Mouse (Mus musculus) heart, embryonic 11.5 days (tissue): ENCODE data around the gene Dnajb2. TPM values are rescaled to one million over a fixed set of nuclear protein-coding genes. Genes with fewer than 3 reads are reported as not detected.

ENCODE experiments used
- ATAC-seq: fragments of 200-750 bp; cut with Nextera tagmentation; replicated peaks from 2 replicates; pipeline ENCODE4 v1.8.0; 2017; ENCODE audit warnings: moderate library complexity; ENCODE audit not compliant: insufficient number of reproducible peaks, low FRiP score, low TSS enrichment
- H3K27ac ChIP-seq: fragments of 300-500 bp; sonication (generic); 2 replicates; pipeline ENCODE4 v1.5.1; 2014; ENCODE audit warnings: mild to moderate bottlenecking, low read depth, low read length
- H3K27me3 ChIP-seq: fragments of 300-500 bp; sonication (generic); 2 replicates; pipeline ENCODE4 v1.6.1; 2014; ENCODE audit warnings: mild to moderate bottlenecking, low read length, mixed read lengths; ENCODE audit not compliant: control insufficient read depth, insufficient read depth
- H3K36me3 ChIP-seq: fragments of 300-500 bp; sonication (generic); 2 replicates; pipeline ENCODE4 v1.6.1; 2014; ENCODE audit warnings: mild to moderate bottlenecking, low read length, moderate library complexity, mixed read lengths; ENCODE audit not compliant: control insufficient read depth, insufficient read depth
- H3K4me1 ChIP-seq: fragments of 300-500 bp; sonication (generic); 2 replicates; pipeline ENCODE4 v1.6.1; 2014; ENCODE audit warnings: low read length; ENCODE audit not compliant: control insufficient read depth, insufficient read depth
- H3K4me2 ChIP-seq: fragments of 300-500 bp; sonication (generic); 2 replicates; pipeline ENCODE4 v1.6.1; 2014; ENCODE audit warnings: mild to moderate bottlenecking, moderate library complexity
- H3K4me3 ChIP-seq: fragments of 300-500 bp; sonication (generic); 2 replicates; pipeline ENCODE4 v1.5.1; 2014; ENCODE audit warnings: low read depth, low read length
- H3K9ac ChIP-seq: fragments of 300-500 bp; sonication (generic); 2 replicates; pipeline ENCODE4 v1.6.1; 2014; ENCODE audit warnings: mild to moderate bottlenecking, low read depth, low read length, moderate library complexity
- H3K9me3 ChIP-seq: fragments of 300-500 bp; sonication (generic); replicated peaks from 2 replicates; pipeline ENCODE4 v1.6.1; 2016; ENCODE audit warnings: low read length; ENCODE audit not compliant: control insufficient read depth
- WGBS: fragments of 180-500 bp; shearing (Covaris S2); extraction: QIAGEN DNeasy Blood & Tissue Kit; methylation state at CpG from one replicate; pipeline ENCODE4 v1.1.7; 2014; ENCODE audit not compliant: insufficient replicate concordance; 5-methylcytosine and 5-hydroxymethylcytosine counted together
- polyA plus RNA-seq: library from polyadenylated mRNA; unstranded; fragments of >200 nt; fragmentation: Nextera tagmentation; extraction: Ambion mirVana; gene quantifications from 2 replicates; pipeline ENCODE4 v1.2.1, GENCODE M21; 2014

Gene Dnajb2
- polyA plus RNA-seq, 1 experiment from 2014 or later, result 15.3 TPM

DNA sequence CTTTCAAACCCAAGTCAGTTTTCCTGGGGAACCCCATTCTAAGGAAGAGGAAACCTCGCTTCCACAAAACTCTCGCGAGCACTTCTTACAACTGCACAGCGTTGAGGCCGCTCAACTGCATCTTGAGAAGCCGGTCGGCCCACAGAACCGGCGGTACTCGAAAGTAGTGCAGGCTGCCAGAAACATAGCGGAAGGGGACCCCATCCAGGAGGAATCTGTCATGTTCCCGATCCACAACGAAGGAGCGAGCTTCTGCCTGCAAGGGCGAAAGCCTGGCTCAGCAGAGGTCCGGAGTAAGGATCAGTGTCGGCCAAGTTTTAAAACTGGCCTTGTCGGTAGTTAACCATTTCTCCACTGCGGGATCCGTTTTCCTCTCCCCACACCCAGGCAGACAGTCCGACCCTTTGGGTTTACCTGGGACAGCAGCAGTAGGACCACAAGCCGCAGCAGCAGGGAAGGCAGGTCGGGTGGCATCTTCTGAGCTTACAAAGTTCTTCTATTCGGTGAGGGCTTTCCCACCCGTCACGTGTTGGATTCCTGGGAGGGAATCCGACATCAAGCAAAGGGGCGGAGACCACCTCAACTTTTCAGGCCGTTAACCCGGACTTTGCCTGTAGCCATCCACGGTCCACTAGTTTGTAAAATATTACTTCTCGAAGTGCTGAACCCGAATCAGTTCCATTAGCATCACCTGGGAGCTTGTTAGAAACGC, 27.1 kb upstream of the Dnajb2 start:
- Histone ChIP-seq H3K27me3 (peaks cover 11% of the 10 kb centered on the region), H3K9me3 (no peaks in the 10 kb centered on the region), H3K36me3 (peaks cover 5% of the 10 kb centered on the region), H3K4me3 (peak overlapping the region; percentile 44), H3K9ac (peak overlapping the region; percentile 70), H3K4me2 (peak overlapping the region; percentile 97), H3K4me1 (peaks cover 22% of the 10 kb centered on the region), H3K27ac (no peak overlapping the region)
- ATAC-seq, result no peak
- WGBS, result 12% methylated on average over 34 of the region's 34 CpGs

DNA sequence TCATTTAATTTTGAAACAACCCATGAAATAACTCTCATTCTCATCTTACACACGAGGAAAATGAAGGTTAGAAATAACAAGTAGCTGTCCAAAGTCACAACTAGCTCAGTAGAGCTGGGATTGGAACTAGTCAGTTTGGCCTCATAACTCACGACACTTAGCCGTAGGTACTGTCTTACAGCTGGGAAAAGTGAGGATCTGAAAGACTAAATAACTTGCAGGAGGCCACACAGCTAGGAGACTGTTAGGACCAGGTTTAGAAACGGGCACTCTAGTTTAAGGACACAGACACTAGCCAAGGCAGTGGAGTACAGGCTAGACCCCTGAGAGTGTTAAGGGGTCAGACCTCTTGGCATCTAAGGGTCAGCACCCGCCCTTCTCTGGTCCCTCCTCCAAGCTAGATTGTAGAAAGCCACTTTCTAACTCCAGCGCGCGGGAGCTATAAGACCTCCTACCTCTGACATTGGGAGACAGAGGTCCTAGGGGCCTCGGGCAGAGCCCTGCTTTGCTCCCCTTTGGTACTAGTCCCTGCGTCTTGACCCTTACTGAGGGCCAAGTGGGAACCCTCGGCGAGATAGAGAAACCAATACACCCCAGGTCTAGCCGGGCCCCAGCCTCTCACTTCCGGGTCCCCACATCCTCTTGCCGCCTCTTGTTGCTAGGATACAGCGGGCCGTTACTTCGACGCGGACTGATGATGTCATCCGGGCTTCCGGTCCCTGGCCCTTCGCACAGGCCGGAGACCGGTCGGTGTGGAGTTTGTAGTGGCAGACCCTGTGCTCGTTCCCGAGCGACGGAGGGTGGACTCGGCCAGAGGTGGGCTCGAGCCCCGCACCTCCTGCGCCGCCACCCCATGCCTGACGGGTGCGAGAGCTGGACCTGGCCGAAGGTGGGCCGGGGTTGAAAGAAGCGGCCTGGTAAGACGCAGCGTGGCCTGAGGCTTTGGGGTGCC, 25.8 kb upstream of the Dnajb2 start, which contains the start of the genes Glb1l and Stk16:
Gene Glb1l, minus strand, starts transcription at position 678 of the 952 bp plus-strand sequence.
Gene Stk16, plus strand, starts transcription at position 703 of the 952 bp plus-strand sequence.
- 5% methylated on average over 42 of the region's 42 CpGs for WGBS
- no peaks in the 10 kb centered on the region for H3K9me3 ChIP-seq

DNA sequence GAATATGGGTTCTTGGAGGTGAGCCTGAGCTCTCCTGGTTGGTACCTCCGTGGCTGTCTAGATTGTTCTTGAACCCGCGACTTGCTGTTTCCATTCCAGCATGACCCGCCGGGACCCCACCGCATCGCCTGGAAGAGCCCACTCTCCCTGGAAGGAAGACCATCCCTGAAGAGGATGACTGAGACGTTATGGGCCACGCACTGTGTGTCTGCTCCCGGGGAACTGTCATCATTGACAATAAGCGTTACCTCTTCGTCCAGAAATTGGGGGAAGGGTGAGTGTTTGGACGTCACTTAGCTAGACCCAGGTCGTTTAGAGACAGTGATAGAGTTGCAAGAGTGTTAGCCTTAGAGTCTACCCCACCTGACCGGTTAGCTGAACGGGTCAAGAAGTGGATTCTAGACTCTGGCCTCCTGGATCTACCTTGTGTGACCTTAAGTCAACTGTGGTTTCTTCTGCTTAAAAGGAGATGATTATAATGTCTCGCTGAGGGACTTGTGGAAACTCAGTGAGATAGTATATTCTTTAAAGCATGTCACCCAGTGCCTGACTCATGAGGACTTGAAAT, 25.0 kb upstream of the Dnajb2 start:
- Histone ChIP-seq H3K27me3 (peaks cover 15% of the 10 kb centered on the region), H3K4me1 (peaks cover 22% of the 10 kb centered on the region), H3K36me3 (peaks cover 9% of the 10 kb centered on the region), H3K9ac (peak overlapping the region; percentile 95), H3K27ac (peak overlapping the region; percentile 29; the same call in 1 of the 2 replicates), H3K4me2 (peak overlapping the region; percentile 97), H3K4me3 (peak overlapping the region; percentile 99), H3K9me3 (no peaks in the 10 kb centered on the region)
- ATAC-seq, result no peak
- 11% methylated on average over 17 of the region's 17 CpGs for WGBS

More for the DNA sequence above, 25.8 kb upstream of the Dnajb2 start, which contains the start of the genes Glb1l and Stk16:
- peak within 1 kb of the TSS; percentile 29; the same call in 1 of the 2 replicates for H3K27ac ChIP-seq
- peak; percentile 92 for ATAC-seq
- peaks cover 5% of the 10 kb centered on the region for H3K36me3 ChIP-seq
- peaks cover 22% of the 10 kb centered on the region for H3K4me1 ChIP-seq
- H3K4me2 ChIP-seq, result peak within 1 kb of the TSS; percentile 97
- H3K9ac ChIP-seq, result peak within 1 kb of the TSS; percentile 95
- H3K27me3 ChIP-seq, result peaks cover 11% of the 10 kb centered on the region
- H3K4me3 ChIP-seq, result peak within 1 kb of the TSS; percentile 99

DNA sequence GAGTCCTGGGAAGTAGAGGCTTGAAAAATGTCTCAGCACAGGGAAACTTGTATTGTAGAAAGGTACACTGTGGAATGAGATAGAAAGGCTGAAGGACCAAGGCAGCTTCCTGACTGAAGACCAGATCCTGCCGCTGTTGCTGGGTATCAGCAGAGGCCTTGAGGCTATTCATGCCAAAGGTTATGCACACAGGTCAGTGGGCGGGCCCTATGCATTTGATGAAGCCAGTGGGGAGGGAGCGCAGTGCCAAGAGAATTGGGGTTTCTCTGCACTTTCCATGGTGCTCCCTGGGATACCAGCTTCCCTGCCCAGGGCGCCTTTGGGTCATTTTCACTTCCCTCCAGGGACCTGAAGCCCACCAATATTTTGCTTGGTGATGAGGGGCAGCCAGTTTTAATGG, 23.7 kb upstream of the Dnajb2 start:
- H3K4me1 ChIP-seq, result peaks cover 22% of the 10 kb centered on the region
- no peak for ATAC-seq
- no peak overlapping the region for H3K27ac ChIP-seq
- H3K9me3 ChIP-seq, result no peaks in the 10 kb centered on the region
- H3K36me3 ChIP-seq, result peaks cover 9% of the 10 kb centered on the region
- peaks cover 26% of the 10 kb centered on the region for H3K27me3 ChIP-seq
- H3K4me3 ChIP-seq, result no peak overlapping the region
- WGBS, result 85% methylated on average over 4 of the region's 4 CpGs
- peak overlapping the region; percentile 8; the same call in 1 of the 2 replicates for H3K4me2 ChIP-seq
- no peak overlapping the region for H3K9ac ChIP-seq

DNA sequence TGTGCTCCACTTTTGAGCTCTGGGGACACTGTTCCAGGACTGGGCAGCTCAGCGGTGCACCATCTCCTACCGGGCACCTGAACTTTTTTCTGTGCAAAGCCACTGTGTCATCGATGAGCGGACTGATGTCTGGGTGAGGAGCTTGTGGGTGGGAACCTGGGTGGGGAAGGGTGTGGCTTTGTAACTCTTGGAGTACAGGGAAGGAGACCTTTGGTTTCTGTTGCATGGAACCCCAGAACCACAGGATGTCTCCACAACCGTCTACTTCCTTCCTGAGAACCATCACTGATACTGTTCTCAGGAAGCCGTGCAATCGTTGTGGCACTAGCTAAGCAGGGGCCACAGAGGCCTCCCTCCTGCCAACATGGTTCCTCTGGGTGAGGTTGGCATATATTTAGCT, 23.1 kb upstream of the Dnajb2 start:
- Histone ChIP-seq H3K9ac (no peak overlapping the region), H3K4me3 (no peak overlapping the region), H3K4me2 (no peak overlapping the region), H3K27me3 (peaks cover 32% of the 10 kb centered on the region), H3K36me3 (peaks cover 9% of the 10 kb centered on the region), H3K4me1 (peaks cover 22% of the 10 kb centered on the region), H3K9me3 (no peaks in the 10 kb centered on the region), H3K27ac (no peak overlapping the region)
- ATAC-seq, result no peak
- 79% methylated on average over 7 of the region's 7 CpGs for WGBS

DNA sequence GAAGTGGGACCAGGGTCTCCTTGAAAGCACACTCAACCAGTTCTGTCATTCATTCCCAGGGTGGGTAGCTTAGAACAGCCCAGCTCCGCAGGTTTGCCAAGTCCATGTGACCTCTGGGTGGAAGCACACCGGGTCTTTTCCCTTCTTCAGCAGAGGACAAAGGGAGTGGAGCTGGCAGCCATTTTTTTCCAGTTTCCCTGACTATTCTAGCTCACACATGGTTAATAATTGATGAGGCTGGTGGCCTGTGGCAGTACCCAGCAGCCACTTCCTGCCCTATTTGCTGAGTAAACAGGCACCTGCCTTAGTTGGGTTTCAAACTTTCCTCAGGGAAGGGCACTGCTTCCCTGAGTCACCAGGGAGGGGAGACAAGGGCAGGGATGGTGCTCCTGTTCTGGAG, 21.8 kb upstream of the Dnajb2 start:
- Histone ChIP-seq H3K4me3 (no peak overlapping the region), H3K9ac (no peak overlapping the region), H3K4me1 (peaks cover 23% of the 10 kb centered on the region), H3K36me3 (peaks cover 9% of the 10 kb centered on the region), H3K27me3 (peaks cover 33% of the 10 kb centered on the region), H3K27ac (no peak overlapping the region), H3K4me2 (no peak overlapping the region), H3K9me3 (no peaks in the 10 kb centered on the region)
- 70% methylated on average over 2 of the region's 2 CpGs for WGBS
- no peak for ATAC-seq

DNA sequence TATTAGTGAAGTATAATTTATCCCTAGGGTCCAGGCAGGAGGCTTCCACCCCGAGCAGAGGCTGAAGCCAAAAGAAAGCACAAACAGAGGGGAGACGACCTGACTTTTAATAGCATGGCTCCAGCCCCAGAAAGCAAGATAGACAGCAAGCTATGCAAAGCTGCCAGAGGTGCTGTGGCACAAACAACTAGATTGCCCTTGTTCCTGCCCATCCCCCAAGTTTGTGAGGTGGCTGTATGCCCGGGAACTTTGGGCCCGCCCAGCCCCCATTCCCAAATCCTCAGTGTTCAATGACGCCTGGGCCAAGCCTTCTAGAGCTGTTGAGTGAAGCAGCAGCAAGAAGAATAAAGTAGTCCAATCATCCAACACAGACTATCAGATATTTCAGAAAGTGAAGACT, 21.3 kb upstream of the Dnajb2 start:
- Histone ChIP-seq H3K27me3 (peaks cover 33% of the 10 kb centered on the region), H3K4me2 (no peak overlapping the region), H3K4me1 (peaks cover 25% of the 10 kb centered on the region), H3K4me3 (no peak overlapping the region), H3K27ac (no peak overlapping the region), H3K9me3 (no peaks in the 10 kb centered on the region), H3K9ac (no peak overlapping the region), H3K36me3 (peaks cover 9% of the 10 kb centered on the region)
- 71% methylated on average over 5 of the region's 5 CpGs for WGBS
- ATAC-seq, result no peak

DNA sequence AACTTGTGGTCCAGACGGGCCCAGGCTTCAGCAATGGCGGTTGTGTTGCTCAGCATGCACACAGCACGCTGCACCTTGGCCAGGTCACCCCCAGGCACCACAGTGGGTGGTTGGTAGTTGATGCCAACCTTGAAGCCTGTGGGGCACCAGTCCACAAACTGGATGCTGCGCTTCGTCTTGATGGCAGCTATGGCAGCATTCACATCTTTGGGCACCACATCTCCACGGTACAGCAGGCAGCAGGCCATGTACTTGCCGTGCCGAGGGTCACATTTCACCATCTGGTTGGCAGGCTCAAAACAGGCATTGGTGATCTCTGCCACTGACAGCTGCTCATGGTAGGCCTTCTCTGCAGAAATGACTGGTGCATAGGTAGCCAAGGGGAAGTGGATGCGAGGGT, 20.4 kb upstream of the Dnajb2 start:
- H3K9ac ChIP-seq, result no peak overlapping the region

More for the DNA sequence above, 20.4 kb upstream of the Dnajb2 start:
- Histone ChIP-seq H3K27me3 (peaks cover 42% of the 10 kb centered on the region), H3K36me3 (peaks cover 9% of the 10 kb centered on the region), H3K9me3 (no peaks in the 10 kb centered on the region), H3K4me1 (peaks cover 21% of the 10 kb centered on the region), H3K4me3 (no peak overlapping the region), H3K4me2 (no peak overlapping the region), H3K27ac (no peak overlapping the region)
- no peak for ATAC-seq
- 95% methylated on average over 9 of the region's 9 CpGs for WGBS
